Mouse (Mus musculus) adrenal gland, postnatal 14 days (tissue): Measurements from ENCODE around the gene Fuk. TPM values are rescaled to one million over a fixed set of nuclear protein-coding genes. Genes with fewer than 3 reads are reported as not detected.
"Not testable (repeated sequence)": the region's sequence is repeated elsewhere in the genome, so short reads cannot be mapped to it uniquely, and the experiment has no call there.

Source experiments
- DNase-seq: peaks from one replicate; pipeline ENCODE4 v3.0.0; 2021; ENCODE audit warnings: mixed read lengths
- total RNA-seq: library from RNA; stranded (reverse); gene quantifications from 2 replicates; pipeline ENCODE4 v1.2.3, GENCODE M21; 2021

Fuk gene
- total RNA-seq, 1 experiment from 2014 or later, result 7.6 TPM

DNA sequence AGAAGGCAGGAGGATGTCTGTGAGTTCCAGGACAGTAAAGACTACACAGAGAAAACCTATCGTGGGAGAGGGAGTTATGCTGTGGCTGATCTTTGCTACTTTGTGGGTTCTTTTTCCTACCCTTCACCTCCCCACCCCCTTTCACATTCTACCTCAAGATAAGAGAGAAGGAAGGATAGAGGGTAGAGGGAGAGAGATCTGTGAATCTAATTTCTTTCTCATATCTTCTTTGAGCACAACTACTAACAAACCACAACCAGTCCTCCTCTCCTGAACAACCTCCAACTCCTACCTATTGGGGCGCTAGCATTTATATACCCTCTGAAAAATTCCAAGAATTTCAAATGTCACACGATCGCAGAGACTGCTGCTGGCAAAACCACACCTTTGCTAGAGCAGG, 24.4 kb downstream of the Fuk start:
- no peak for DNase-seq

DNA sequence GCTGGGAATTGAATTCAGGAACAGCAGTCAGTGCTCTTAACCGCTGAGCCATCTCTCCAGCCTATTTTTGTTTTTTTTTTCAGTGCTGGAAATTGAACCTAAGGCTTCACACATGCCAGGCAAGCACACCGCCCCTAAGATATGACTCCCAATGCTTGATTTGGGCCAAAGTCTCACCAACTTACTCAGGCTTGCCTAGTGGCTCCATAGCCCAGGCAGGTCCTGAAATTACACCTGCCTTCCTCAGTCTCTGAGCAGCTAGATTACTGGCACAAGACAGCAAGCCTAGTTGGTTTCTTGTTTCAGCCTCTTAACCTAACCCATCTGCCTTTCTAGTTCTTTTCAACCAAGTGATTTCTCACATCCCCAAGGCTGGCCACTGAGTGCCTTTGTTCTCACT, 31.8 kb downstream of the Fuk start:
- no peak for DNase-seq

DNA sequence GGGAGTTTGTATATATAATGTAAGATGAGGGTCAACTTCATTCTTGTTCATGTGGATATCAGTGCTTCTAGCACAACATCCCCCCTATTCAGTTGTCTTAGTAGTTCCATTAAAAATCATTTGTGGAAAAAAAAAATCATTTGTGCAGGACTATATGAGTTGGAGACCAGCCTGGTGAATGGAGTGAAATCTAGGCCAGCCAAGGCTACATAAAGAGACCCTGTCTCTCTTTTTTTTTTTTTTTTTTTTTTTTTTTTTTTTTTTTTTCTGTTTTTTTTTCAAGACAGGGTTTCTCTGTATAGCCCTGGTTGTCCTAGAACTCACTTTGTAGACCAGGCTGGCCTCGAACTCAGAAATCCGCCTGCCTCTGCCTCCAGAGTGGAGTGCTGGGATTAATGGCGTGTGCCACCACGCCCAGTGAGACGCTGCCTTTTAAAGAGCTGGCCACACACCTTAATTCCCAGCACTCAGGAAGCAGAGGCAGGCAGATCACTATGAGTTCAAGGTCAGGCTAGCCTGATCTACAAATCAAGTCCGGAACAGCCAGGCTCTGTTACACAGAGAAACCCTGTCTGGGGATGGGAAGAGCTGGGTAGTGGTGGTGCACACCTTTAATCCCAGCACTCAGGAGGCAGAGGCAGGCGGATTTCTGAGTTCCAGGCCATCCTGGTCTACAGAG, 40.8 kb downstream of the Fuk start:
- DNase-seq, result not testable (repeated sequence)

GRCm38 (mm10) chr8:110859651-110860501, 42.4 kb downstream of the Fuk start:
- DNase-seq, result no peak

GRCm38 (mm10) chr8:110856760-110857461, 45.4 kb downstream of the Fuk start:
- DNase-seq, result no peak

DNA sequence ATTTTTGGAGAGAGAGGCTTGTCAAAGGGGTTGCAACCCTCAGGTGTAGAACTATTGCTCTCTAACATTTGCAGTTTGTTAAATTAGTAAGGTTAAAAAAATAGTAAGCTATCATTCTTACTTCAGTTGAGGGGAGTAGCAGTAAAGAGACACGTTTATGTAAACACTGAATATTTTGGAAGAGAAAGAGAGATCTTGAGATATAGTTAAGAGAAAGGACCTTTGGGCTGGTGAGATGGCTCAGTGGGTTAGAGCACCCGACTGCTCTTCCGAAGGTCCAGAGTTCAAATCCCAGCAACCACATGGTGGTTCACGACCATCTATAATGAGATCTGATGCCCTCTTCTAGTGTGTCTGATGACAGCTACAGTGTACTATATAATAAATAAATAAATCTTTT, 46.2 kb downstream of the Fuk start:
- DNase-seq, result not testable (repeated sequence)

GRCm38 (mm10) chr8:110851186-110851585, 51.1 kb downstream of the Fuk start:
- DNase-seq, result no peak

DNA sequence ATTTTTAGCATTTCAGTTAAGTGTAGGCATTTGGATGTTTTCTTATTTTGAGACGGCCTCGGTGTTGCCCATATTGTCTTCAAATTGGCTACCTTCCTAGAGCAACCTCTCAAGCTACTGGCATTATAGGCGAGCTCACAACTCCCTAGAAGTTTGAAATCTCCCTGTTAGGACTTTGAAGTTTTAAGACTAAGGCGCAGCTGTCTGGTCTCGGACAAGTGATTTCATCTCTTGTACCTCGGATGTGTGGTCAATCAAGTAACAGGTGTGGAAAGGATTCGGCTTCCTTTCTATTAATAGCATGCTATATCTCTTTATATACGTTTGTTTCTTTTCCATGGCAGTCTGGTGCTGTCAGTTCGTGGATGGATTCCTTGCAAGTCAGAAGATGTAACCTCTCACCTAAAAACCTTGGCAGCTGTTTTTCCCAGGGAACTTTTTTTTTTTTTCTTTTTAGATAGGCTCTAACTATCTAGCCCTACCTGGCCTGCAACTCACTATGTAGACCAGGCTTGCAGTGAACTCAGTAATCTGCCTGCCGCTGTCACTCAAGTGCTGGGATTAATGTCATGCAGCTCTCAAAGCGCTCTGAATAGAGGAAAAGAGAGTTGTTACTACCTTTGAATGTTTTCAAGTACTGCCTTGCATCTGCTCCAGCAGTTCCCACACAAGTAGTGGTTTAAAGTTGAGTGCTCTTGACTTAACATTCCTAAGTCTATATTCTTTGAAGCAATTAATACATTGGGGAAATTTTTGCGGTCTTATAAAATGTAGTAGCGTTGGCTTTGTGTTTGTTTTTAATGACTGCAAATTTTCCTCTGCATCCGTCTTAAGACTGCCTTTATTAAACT, 54.4 kb downstream of the Fuk start:
- no peak for DNase-seq

- no peak for DNase-seq
Observed at GRCm38 (mm10) chr8:110847171-110847549, 55.1 kb downstream of the Fuk start.

- DNase-seq, result peak; percentile 91
Observed at GRCm38 (mm10) chr8:110846405-110847170, 55.7 kb downstream of the Fuk start, which contains the start of the genes Cog4 and Sf3b3. TSS of gene Cog4 (plus strand) at chr8:110846600. TSS of gene Sf3b3 (minus strand) at chr8:110846787.

DNA sequence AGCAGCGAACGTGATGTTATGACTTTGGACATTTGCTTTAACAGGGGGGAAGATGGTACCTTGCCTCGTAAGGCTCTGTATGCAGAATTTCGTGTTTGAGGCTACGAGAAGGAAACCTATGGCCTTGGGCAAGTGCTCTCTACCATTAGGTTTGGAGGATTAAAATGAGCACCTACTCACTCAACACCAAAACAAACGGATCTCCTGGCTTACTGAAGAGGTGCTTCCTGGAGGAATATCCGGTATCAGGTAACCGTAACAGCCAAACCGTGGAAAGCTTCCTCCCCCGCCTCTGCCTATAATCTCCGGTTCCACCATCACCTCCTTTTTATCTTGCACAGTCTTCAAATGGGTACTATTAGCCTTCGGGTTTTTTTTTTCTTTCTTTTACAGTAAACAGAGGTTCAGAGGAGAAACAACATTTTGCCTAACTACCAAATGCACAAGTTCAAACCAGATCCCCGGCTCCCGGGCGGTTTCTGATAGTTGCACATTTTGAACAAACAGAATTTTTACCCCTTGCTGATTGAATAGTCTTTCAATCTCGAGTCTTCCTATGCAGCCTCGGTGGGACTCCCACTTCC, 56.4 kb downstream of the Fuk start:
- peak; percentile 14 for DNase-seq

GRCm38 (mm10) chr8:110844941-110845340, 57.3 kb downstream of the Fuk start:
- no peak for DNase-seq

GRCm38 (mm10) chr8:110843207-110843606, 59.1 kb downstream of the Fuk start:
- DNase-seq, result no peak

GRCm38 (mm10) chr8:110842012-110842574, 60.2 kb downstream of the Fuk start:
- DNase-seq, result no peak

Other genes starting within 250 kb of the Fuk start
- gene Mtss1l, start 181.0 kb downstream of the Fuk start, total RNA-seq, result 25.2 and 25.8 TPM in 2 replicates
- gene Il34, start 96.6 kb downstream of the Fuk start, total RNA-seq, result 7.5 and 9.5 TPM in 2 replicates
- 74.1 and 87.0 TPM in 2 replicates for gene Cog4, start 55.9 kb downstream of the Fuk start, total RNA-seq
- 68.2 and 79.1 TPM in 2 replicates for gene Sf3b3, start 55.7 kb downstream of the Fuk start, total RNA-seq
- gene St3gal2, start 17.4 kb upstream of the Fuk start, total RNA-seq, result 18.5 and 21.6 TPM in 2 replicates
- gene Ddx19a, start 95.3 kb upstream of the Fuk start, total RNA-seq, result 47.4 and 54.0 TPM in 2 replicates
- gene Ddx19b, start 129.3 kb upstream of the Fuk start, total RNA-seq, result 12.1 and 12.6 TPM in 2 replicates
- 83.5 and 95.6 TPM in 2 replicates for gene Aars, start 130.7 kb upstream of the Fuk start, total RNA-seq
- gene Exosc6, start 153.9 kb upstream of the Fuk start, total RNA-seq, result not detected in 2 replicates
- 0.19 TPM in 1 of 2 replicates, not detected in the other for gene Clec18a, start 189.9 kb upstream of the Fuk start, total RNA-seq
- gene Pdpr, start 192.1 kb upstream of the Fuk start, total RNA-seq, result 41.4 and 47.2 TPM in 2 replicates